Mouse (Mus musculus): ENCODE data around the gene Ubash3a.

GRCm38 (mm10) chr17:31241156-31241555, 33.5 kb downstream of the Ubash3a start:
- TF ChIP-seq POLR2A (IDR thresholded peaks at IDR 0.05; ENCODE audit: control insufficient read depth, low read depth, low read length) (no peak), CTCF (IDR thresholded peaks at IDR 0.05; ENCODE audit: control insufficient read depth, insufficient read depth, insufficient replicate concordance, low read depth, low read length) (no peak)

All from testis, adult 2 months (tissue).